Mouse (Mus musculus) lung, postnatal 0 days (tissue): Measurements from ENCODE around the gene Arhgap22.

Source experiments
- CTCF ChIP-seq: IDR thresholded peaks from 2 replicates; pipeline ENCODE4 v1.5.1; 2016; ENCODE audit warnings: antibody characterized with exemption, mild to moderate bottlenecking
- EP300 ChIP-seq: IDR thresholded peaks from 2 replicates; pipeline ENCODE4 v1.6.1; 2016; ENCODE audit warnings: antibody characterized with exemption, mild to moderate bottlenecking, control low read depth

- TF ChIP-seq CTCF = no peak
- no peak for TF ChIP-seq EP300
Measured at GRCm38 (mm10) chr14:33248741-33249140, 34.9 kb downstream of the Arhgap22 start.
